Mouse (Mus musculus) liver, embryonic 14.5 days (tissue): Measurements from ENCODE around the gene Ythdf2.

Experiments
- CTCF ChIP-seq: IDR thresholded peaks from 2 replicates; pipeline ENCODE4 v1.5.1; 2016; ENCODE audit warnings: antibody characterized with exemption, low read depth, control low read depth
- EP300 ChIP-seq: IDR thresholded peaks from 2 replicates; pipeline ENCODE4 v1.6.1; 2016; ENCODE audit warnings: antibody characterized with exemption, low read depth

- TF ChIP-seq EP300 (no peak), CTCF (peak; percentile 80)
These were observed at the start of gene Ythdf2 for GRCm38 (mm10) chr4:132211953-132212734.
